Mouse (Mus musculus): ENCODE results near the gene Hist1h3c. TPM values are rescaled to one million over a fixed set of nuclear protein-coding genes. Genes with fewer than 3 reads are reported as not detected.
"Not testable (repeated sequence)": the region's sequence is repeated elsewhere in the genome, so short reads cannot be mapped to it uniquely, and the experiment has no call there.

Gene Hist1h3c
- polyA plus RNA-seq, 1 experiment: 62.6 TPM

GRCm38 (mm10) chr13:23710374-23711089 is 34.9 kb downstream of the Hist1h3c start, which contains the start of gene Hfe:
Gene Hfe, minus strand, starts transcription at chr13:23710854.
- TF ChIP-seq POLR2A (IDR thresholded peaks at IDR 0.05; ENCODE audit: borderline replicate concordance, control insufficient read depth, low read depth, low read length): peak; percentile 64; the same call in 1 of the 2 replicates
- no peak for TF ChIP-seq CTCF (IDR thresholded peaks at IDR 0.05; ENCODE audit: control insufficient read depth, insufficient read depth, low read length)
- H3K27ac ChIP-seq (ENCODE audit: control insufficient read depth, insufficient read depth, low read depth, low read length, poor library complexity): peak within 1 kb of the TSS; percentile 78
- 2% methylated on average over 17 of the region's 17 CpGs for WGBS
- H3K4me1 ChIP-seq (ENCODE audit: control insufficient read depth, insufficient read depth, low read length): no peaks in the 10 kb centered on the region; the same call in 1 of the 2 replicates
- peak within 1 kb of the TSS; percentile 75 for H3K4me3 ChIP-seq (replicated peaks; ENCODE audit: control insufficient read depth, low read depth, low read length)

DNA sequence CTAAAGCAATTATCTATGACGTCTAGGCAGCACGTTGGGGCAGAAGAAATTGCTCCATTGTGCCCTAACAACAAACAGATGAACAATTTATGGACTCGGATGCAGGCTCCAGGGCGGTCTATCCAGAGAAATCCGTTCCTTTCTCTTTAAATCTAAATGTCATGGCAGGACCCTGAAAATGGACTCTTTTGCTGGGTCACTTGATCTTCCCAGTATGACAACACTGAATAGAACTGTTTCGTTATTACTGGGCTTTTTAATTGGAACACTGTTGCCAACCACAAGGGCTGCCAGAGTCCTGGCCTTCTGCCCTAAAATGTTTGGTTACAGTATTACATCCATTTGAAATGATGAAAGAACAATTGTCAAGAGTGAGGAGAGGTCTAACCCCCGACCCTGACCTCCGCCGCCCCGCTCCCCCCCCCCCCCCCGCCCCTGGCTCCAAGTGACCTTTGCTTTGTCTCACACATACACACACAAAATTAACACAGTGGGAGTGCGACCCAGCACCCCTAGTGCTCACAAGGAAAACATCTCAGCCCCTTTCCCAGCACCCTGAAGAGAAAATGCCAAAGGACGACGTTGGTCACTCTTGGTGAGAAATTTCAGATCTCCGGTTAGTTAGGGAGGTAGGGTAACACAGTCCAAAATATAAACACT is 35.6 kb downstream of the Hist1h3c start:
- no peaks in the 10 kb centered on the region; the same call in 1 of the 2 replicates for H3K4me1 ChIP-seq (ENCODE audit: control insufficient read depth, insufficient read depth, low read length)
- H3K4me3 ChIP-seq (replicated peaks; ENCODE audit: control insufficient read depth, low read depth, low read length): peak overlapping the region; percentile 75
- 21% methylated on average over 15 of the region's 15 CpGs for WGBS
- TF ChIP-seq POLR2A (IDR thresholded peaks at IDR 0.05; ENCODE audit: borderline replicate concordance, control insufficient read depth, low read depth, low read length) (no peak), CTCF (IDR thresholded peaks at IDR 0.05; ENCODE audit: control insufficient read depth, insufficient read depth, low read length) (no peak)
- H3K27ac ChIP-seq (ENCODE audit: control insufficient read depth, insufficient read depth, low read depth, low read length, poor library complexity): peak overlapping the region; percentile 78

- 68% methylated on average over 4 of the region's 4 CpGs for WGBS
- TF ChIP-seq CTCF (IDR thresholded peaks at IDR 0.05; ENCODE audit: control insufficient read depth, insufficient read depth, low read length): no peak
- TF ChIP-seq POLR2A (IDR thresholded peaks at IDR 0.05; ENCODE audit: borderline replicate concordance, control insufficient read depth, low read depth, low read length): no peak
- no peak overlapping the region for H3K27ac ChIP-seq (ENCODE audit: control insufficient read depth, insufficient read depth, low read depth, low read length, poor library complexity)
- no peaks in the 10 kb centered on the region; the same call in 1 of the 2 replicates for H3K4me1 ChIP-seq (ENCODE audit: control insufficient read depth, insufficient read depth, low read length)
- no peak overlapping the region for H3K4me3 ChIP-seq (replicated peaks; ENCODE audit: control insufficient read depth, low read depth, low read length)
Measured at GRCm38 (mm10) chr13:23708654-23709053, 36.7 kb downstream of the Hist1h3c start.

- TF ChIP-seq CTCF (IDR thresholded peaks at IDR 0.05; ENCODE audit: control insufficient read depth, insufficient read depth, low read length) (no peak), POLR2A (IDR thresholded peaks at IDR 0.05; ENCODE audit: borderline replicate concordance, control insufficient read depth, low read depth, low read length) (no peak)
- H3K27ac ChIP-seq (ENCODE audit: control insufficient read depth, insufficient read depth, low read depth, low read length, poor library complexity): no peak overlapping the region
- no peaks in the 10 kb centered on the region; the same call in 1 of the 2 replicates for H3K4me1 ChIP-seq (ENCODE audit: control insufficient read depth, insufficient read depth, low read length)
- no peak overlapping the region for H3K4me3 ChIP-seq (replicated peaks; ENCODE audit: control insufficient read depth, low read depth, low read length)
- WGBS: 76% methylated on average over 4 of the region's 4 CpGs
Measured at GRCm38 (mm10) chr13:23708041-23708440, 37.4 kb downstream of the Hist1h3c start.

GRCm38 (mm10) chr13:23706771-23707170 is 38.6 kb downstream of the Hist1h3c start:
- no peak for TF ChIP-seq CTCF (IDR thresholded peaks at IDR 0.05; ENCODE audit: control insufficient read depth, insufficient read depth, low read length)
- TF ChIP-seq POLR2A (IDR thresholded peaks at IDR 0.05; ENCODE audit: borderline replicate concordance, control insufficient read depth, low read depth, low read length): no peak
- 80% methylated on average over 12 of the region's 12 CpGs for WGBS
- H3K4me1 ChIP-seq (ENCODE audit: control insufficient read depth, insufficient read depth, low read length): no peaks in the 10 kb centered on the region; the same call in 1 of the 2 replicates
- no peak overlapping the region for H3K27ac ChIP-seq (ENCODE audit: control insufficient read depth, insufficient read depth, low read depth, low read length, poor library complexity)
- H3K4me3 ChIP-seq (replicated peaks; ENCODE audit: control insufficient read depth, low read depth, low read length): no peak overlapping the region

DNA sequence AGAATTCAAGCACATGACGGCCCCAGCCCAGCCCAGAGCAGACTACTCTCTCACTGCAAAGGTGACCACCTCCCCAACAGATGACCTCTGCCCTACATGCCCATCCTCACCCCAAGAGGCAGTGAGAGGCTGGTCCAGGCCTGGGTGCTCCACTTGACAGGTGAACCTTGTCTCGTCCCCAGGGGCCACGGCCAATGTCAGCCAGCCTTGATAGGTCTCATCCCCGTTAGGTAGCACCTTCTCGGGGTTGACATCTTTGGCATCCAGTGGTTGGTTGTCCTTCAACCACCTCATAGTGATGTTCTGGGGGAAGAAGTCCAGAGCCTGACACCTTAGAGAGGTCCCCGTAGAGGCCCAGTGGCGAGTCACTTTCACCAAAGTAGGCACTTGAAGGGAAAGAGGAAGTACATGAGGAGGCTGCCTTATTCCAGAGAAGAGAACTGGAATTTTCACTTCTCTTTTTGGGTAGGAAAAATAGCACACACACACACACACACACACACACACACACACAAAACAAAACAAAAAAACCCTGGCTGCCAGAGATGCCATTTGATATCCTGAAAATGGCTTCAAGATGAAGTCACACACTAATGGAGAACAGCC is 39.5 kb downstream of the Hist1h3c start:
- Histone ChIP-seq H3K4me3 (replicated peaks; ENCODE audit: control insufficient read depth, low read depth, low read length) (no peak overlapping the region), H3K4me1 (ENCODE audit: control insufficient read depth, insufficient read depth, low read length) (no peaks in the 10 kb centered on the region; the same call in 1 of the 2 replicates), H3K27ac (ENCODE audit: control insufficient read depth, insufficient read depth, low read depth, low read length, poor library complexity) (no peak overlapping the region)
- WGBS: 56% methylated on average over 7 of the region's 7 CpGs
- no peak for TF ChIP-seq POLR2A (IDR thresholded peaks at IDR 0.05; ENCODE audit: borderline replicate concordance, control insufficient read depth, low read depth, low read length)
- no peak for TF ChIP-seq CTCF (IDR thresholded peaks at IDR 0.05; ENCODE audit: control insufficient read depth, insufficient read depth, low read length)

GRCm38 (mm10) chr13:23702801-23703200 is 42.6 kb downstream of the Hist1h3c start:
- not testable (repeated sequence) for H3K4me3 ChIP-seq (replicated peaks; ENCODE audit: control insufficient read depth, low read depth, low read length); H3K4me1 ChIP-seq (ENCODE audit: control insufficient read depth, insufficient read depth, low read length); H3K27ac ChIP-seq (ENCODE audit: control insufficient read depth, insufficient read depth, low read depth, low read length, poor library complexity)
- 56% methylated on average over 2 of the region's 2 CpGs for WGBS

GRCm38 (mm10) chr13:23702220-23702619 is 43.2 kb downstream of the Hist1h3c start:
- H3K4me3 ChIP-seq (replicated peaks; ENCODE audit: control insufficient read depth, low read depth, low read length): no peak overlapping the region
- TF ChIP-seq CTCF (IDR thresholded peaks at IDR 0.05; ENCODE audit: control insufficient read depth, insufficient read depth, low read length) (no peak), POLR2A (IDR thresholded peaks at IDR 0.05; ENCODE audit: borderline replicate concordance, control insufficient read depth, low read depth, low read length) (no peak)
- no peak overlapping the region for H3K27ac ChIP-seq (ENCODE audit: control insufficient read depth, insufficient read depth, low read depth, low read length, poor library complexity)
- no peaks in the 10 kb centered on the region; the same call in 1 of the 2 replicates for H3K4me1 ChIP-seq (ENCODE audit: control insufficient read depth, insufficient read depth, low read length)
- 35% methylated on average over 4 of the region's 4 CpGs for WGBS

Measured in bone marrow, adult 2 months (tissue).